Mouse (Mus musculus) layer of hippocampus, postnatal 25 days (tissue): ENCODE results near the gene Hrh1. TPM values are rescaled to one million over a fixed set of nuclear protein-coding genes. Genes with fewer than 3 reads are reported as not detected.

Experiments
- DNase-seq, 2 experiments: peaks; one replicate each; pipeline ENCODE4 v3.0.0; 2022; ENCODE audit warnings: mixed read lengths in 2 of 2, low spot score in 1 of 2; ENCODE audit errors: extremely low spot score in 1 of 2
- total RNA-seq, 2 experiments: library from RNA; stranded (reverse); gene quantifications; 2 replicates each; pipeline ENCODE4 v1.2.3; 2021

The Hrh1 gene
- total RNA-seq: 1 to 10 TPM; 4.5 to 5.1 TPM

DNA sequence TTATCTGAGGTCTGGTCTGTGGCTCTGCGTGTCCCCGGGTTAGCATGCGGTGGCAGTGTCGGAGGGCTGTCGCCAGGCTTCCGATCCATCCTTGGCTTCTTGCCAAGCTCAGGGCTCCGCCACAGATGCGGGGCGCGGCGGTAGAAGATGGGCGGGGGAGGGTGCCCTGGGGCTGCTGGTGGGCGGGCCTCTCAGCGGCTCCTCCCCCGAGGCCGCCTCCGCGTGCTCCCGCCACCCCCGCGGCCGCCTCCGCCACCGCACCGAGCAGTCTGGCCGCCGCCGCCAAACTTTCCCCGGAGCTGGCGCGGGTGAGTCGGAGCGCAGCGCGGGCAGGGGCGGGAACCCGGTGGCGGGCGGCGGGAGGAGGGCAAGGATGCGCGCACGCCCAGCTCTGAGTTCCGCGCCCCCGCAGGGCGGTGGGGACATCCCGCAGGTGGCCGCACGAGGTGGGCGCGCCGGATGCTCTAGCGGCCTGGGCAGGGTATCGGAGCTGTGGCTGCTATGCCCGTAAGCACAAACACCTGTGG is at the start of gene Hrh1:
Gene Hrh1, plus strand, starts transcription at position 246 of the 527 bp plus-strand sequence.
- no peak for DNase-seq

DNA sequence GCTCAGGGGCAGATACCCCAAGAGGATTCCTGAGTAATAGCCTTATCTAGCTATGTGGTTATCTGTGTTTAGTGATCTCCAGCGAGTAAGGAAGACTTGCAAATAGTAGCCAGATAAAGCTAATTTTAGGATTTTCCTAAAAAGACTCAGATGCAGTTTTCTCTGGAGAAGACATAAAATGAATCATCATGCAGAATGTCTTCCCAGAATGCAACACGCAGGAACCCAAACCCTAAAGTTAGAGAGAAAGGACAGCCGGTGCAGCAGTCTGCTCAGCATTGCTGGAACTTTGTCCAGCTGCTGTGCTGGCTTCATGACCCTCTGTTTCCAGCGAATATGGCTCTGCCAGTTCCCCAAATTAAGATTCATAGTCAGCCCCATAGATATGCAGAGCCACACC is 43.1 kb upstream of the Hrh1 start:
- no peak for DNase-seq

DNA sequence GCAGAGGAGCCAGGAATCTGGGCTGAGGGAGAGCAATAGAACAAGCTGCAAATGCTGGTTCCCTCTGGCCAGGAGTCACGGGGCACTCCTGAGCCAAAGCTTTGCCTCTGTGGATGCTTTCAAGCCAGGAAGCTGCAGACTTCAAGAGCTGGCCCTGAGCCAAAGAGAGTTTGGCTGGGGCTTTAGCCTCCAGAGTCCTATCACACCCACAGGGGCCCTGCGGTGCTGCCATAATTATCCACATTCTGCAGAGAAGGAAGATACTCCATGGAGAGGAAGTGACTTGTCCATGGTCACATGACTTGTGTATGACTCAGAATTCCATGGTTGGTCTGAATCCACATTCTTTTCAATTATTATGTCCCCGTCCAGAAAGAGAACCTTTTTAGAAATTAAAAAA is 39.6 kb upstream of the Hrh1 start:
- no peak for DNase-seq

DNA sequence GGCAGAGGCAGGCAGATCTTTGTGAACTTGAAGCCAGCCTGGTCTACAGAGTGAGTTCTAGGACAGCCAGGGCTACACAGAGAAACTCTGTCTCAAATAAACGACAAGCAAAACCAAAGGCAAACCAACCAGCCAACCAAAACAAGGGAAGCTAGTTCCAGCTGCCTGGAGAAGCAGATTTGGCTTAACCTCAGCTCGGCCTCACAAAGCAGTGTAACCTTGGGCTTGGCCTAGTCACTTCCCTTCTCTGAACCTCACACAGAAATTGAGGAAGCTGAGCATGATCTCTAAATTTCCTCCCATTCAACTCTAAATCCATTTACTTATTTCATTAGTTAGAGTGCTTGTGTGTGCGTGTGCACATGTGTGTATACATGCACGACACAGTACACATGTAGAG is 35.4 kb upstream of the Hrh1 start:
- no peak for DNase-seq

DNA sequence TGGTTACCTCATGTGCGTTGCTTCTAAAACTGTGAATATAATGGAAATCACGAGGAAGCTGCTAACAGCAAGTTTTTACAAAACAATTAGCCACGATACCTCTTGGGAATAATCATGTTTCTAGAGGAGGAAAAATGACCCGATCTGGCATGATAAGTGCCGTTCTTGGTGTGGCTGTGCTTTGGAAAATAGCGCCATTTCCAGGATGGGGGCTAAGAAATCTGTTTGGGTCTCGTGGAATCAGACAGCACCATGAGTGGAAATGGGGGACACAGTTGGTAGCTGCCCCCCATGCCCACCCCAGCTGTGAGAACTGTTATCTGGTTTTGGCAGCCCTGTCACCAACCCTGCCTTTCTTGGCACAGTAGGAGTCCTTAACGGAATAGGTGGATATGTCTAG is 34.0 kb upstream of the Hrh1 start:
- DNase-seq: no peak

DNA sequence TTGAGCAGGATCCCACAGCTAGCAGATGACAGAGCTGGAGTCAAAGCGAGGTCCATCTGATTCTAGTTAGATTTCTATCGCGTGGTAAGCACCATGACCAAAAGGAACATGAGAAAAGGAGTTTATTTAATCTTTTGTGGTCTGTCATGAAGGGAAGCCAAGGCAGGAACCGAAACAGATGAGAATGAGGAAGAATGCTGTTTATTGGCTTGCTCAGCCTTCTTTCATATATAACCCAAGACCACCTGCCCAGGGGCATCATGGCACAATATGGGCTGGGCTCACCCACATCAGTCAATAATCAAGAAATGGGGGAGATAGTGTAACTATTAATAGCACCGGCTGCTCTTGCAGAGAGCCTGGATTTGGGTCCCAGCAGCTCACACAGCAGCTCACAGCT is 33.0 kb upstream of the Hrh1 start:
- DNase-seq: no peak

DNA sequence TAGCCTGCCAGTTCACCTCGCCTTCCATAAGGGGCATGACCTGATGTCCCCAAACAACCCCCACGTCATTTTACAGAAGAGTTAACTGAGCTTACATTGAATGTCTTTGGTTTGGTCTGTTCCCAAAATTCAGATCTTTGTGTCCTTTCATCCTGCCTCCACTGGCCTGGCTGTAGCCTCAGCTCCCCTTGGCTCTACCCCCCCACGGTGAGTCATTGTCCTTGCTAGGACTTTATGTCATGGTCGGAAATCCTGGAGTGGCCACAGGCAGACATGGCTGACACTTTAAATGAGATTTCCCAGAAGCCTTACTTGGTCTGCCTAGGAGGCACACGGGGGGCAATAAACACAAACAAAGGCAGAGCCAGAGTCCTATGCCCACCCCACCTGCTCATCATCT is 31.5 kb upstream of the Hrh1 start:
- DNase-seq: no peak

DNA sequence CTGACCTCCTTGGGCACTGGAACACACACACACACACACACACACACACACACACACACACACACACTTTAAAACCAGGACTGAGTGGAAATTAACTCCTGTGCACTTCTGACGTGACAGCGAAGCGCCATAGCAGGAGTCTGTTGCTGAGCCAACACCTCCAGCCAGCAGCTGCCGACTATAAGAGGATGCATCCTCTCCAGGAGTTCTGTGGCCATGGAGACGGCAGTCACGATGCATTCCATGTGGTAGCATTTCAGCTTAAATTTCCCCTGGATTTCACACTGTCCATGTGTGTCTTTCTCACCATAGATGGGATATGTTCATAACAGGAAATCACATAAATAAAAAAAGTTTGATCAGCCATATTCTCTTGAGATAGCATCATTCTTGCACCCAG is 30.1 kb upstream of the Hrh1 start:
- no peak for DNase-seq

DNA sequence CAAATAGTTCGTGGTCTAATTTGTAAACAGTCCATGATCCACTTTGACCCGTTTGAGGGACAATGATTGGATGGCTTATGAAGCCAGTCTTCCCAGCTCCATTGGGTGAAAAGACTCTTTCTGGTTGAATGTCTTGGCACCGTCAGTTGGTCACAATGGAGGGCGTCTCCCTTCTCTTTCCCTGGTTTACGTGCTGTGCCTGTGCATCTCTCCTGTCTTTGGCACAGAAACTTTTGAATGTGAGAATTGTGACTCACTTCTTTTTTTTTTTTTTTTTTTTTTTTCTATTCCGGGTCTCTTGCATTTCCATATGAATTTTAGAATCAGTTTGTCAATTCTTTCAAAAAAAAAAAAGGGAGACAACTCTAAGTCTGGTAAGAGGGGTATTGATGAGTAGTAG is 29.5 kb upstream of the Hrh1 start:
- DNase-seq: no peak

DNA sequence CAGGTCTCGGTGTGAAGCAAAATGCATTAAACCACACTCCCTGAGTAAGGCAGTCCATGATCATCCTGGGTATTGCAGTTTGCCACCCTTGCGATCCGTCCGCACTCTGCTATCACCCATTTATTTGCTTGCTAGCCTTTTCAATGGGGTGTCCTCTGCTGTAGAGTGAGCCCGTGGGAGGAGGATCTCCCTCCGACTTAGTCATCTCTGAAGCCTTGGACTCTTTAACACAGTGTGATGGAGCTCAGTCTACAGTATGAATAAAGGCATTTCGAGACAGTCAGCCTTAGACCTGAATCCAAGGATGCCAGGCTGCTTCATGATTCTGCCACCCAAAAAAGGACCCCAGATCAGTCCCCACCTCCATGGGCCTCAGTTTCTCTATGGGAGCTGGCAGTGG is 25.0 kb upstream of the Hrh1 start:
- DNase-seq: no peak

DNA sequence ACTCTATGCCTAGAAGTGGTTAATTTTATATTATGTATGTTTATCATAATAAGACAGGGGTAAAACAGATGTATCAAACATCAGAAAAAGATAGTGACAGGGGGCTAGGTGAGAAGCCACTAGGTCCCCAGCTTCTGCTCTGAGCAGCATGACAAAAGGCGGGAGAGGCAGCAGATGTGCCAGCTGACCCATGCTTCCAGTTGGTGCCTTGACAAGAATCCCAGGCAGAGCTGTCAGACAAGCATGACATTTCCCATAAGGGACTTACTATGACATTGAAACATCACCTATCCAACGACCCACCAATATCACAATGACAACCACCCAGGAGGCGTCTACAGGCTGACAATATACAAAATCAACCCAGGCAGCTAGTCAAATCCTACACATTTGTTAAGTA is 16.9 kb upstream of the Hrh1 start:
- no peak for DNase-seq

DNA sequence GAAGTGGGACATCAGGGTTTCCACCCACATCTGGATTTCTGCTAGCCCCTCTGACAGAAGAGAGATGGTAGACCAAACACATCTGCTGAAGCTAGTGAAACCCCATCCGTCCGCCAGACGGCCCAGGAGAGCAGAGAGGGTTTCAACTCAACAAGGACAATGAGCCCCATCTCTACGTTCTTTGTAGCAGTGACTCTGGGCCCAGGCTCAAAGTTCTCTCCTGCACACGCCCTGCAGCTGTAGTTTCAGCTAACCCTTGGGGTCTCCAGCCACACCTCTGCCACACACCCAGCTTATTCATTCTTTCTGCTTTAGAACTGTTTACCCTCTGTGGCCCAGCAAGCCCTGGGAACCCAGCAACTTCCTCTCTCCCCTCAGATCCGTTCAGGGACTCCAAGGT is 10.4 kb upstream of the Hrh1 start:
- DNase-seq: no peak

DNA sequence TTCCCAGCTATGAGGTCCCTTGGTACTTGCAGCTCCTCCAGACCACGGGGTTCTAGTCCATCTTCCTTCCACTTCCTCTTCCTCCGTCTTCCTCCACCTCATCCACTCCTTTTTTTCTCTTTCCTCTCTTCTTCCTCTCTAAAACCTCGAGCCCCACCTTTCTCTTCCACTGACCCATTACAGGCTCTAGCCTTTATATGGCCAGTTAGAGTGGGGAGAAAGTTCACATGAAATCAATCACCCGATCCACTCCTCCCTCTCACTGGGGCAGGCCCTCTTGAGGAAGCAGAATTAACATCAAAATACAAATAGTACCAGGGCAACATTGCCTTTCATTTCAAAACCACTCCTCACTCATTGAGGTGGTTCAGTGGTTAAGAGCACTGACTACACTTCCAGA is 9.9 kb upstream of the Hrh1 start:
- DNase-seq: no peak

DNA sequence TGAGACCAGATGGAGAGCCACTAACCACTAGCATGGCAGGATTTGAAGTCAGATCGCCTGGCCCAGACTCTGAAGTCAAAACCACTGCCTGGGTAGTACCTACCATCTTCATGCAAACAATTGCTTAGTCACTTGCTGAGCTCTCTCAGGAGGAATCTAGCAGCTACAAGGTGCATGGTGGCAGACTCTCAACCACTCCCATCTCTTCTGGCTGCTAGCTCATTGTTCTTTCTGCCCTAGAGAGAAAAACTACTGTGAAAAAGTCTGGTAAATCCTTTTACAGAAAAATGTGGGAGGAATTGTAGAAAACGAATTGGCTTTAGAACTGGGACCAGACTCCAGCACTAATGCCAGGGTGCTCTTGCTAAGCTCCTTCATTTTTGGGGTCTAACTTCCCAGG is 7.6 kb upstream of the Hrh1 start:
- no peak for DNase-seq

DNA sequence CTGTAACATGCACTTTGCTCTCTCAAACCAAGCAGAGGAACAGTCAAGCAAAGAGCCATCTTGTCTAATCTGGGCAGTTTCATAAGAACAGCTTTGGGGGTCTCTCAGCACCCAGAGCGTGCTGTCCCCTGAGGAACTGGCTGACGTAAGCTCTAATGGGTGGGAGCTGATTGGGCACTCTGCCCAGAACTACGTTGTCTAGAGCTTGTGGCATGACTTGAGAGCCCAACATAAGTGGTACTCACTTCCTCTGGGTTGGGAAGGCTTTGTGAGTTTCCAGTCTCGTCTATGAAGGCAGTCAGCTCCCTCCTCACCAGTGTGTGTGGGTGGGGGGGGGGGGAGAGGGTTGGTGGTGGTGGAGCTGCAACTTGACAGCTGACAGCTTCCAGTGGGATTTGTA is 2.8 kb upstream of the Hrh1 start:
- DNase-seq: no peak

DNA sequence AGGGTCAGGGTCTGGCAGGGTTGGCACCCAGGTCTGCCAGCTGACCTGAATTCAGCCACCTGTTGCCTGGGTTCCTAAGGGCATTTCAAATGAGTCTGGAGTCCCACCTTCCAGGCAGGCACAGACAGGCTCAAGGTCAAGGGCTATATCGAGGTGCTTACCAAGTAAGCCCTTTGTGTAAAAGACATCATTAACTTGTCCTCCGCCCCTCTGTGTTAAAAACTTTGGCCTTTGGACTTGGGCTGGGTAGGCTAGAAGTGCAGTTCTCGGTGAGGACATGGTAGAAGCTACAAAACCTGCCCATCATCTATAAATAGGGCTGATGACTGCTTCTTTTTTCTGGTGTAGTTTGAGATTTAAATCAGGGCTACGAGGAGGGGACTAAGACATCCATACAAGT is 1.1 kb upstream of the Hrh1 start:
- DNase-seq: no peak

DNA sequence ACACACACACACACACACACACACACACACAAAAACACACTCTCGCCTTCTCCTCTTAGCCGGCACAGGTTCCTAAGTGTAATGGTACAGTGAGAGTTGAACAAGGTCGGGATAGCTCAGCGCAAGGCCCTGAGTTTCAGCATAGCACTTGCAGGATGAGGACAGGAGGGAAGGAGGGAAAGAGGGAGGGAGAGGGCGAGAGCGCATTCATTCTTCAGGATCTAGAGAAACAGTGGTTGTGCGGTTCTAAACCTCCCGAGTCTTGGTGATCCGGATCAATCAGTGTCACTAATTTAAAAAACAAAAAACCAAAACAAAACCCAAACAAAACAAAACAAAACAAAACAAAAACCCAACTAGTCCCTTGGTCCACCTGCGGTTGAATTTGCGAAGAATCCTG is 456 bp upstream of the Hrh1 start:
- DNase-seq: no peak

DNA sequence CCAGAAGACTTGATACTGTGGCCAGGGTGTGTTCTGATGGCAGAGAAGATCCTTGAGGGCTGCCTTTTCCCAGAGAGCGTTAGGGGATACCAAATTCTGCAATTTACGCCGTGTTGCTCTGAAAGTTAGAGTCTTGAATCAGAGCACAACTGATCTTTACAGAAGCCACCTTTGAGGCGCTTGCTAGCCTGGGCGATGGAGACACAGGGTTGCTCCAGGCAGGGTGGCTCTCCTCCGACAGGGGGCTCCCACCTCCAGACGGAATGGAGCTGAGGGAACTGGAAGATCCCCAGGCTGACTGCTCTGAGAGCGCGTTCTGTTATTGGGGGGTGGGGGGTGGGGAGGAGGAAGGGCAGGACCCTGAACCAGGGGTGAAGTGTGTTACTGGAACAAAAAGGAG is 890 bp downstream of the Hrh1 start:
- peak in 1 of 2 experiments; percentile 60 for DNase-seq

DNA sequence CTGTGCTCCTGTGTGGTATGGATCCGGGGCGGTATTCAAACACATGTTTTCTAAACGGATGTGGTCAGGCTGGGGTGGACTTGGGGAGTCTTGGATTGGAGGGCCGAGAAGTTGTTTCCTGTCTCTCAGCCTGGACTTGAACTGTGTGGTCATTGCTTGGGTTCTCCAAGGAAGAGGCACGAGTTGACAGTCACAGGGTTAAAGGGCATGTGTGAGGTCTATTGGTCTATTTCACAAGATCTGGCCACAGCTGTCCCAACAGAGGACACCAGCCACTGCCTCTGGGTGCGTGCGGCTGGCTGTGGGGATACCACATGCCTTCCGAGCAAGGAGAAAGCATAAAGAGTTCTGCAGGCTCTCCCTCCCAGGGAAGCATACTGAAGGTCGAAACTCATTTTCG is 2.7 kb downstream of the Hrh1 start:
- no peak for DNase-seq

DNA sequence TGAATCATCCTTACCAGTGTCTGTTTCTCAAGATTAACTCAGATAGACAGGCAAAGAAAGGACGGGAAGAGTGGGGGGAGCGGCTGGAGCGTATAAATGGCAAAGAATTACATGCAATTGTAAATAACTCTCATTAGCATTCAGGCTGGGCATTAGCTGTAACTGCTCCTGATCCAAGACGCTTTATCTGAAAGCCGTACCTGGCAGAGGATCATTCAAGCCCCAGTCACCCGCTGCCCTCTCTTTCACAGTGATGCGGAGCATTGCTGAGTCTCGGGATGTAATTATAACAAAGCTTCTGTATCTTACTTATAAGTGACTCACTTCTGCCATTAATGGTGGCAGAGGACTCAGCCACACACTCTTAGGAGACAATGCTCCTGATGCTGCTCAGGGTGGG is 3.1 kb downstream of the Hrh1 start:
- DNase-seq: no peak

DNA sequence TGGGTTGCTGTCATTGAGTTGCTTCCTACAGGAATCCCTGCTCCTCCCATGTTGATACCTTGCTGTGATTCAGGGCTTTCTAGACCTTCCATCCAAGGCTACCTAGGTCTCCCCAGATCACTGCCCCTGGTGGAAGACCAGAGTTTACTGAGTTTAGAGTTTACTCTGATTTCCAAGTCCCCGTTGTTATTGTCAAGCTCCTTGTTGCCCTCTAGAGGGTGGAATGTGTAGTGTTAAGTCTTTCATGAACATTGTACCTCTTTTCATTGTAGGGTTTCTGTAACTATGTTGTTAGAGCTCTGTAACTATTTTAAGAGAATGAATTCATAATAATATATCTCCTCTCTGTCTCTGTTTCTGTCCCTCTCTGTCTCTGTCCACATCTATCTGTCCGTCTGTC is 4.4 kb downstream of the Hrh1 start:
- DNase-seq: no peak

DNA sequence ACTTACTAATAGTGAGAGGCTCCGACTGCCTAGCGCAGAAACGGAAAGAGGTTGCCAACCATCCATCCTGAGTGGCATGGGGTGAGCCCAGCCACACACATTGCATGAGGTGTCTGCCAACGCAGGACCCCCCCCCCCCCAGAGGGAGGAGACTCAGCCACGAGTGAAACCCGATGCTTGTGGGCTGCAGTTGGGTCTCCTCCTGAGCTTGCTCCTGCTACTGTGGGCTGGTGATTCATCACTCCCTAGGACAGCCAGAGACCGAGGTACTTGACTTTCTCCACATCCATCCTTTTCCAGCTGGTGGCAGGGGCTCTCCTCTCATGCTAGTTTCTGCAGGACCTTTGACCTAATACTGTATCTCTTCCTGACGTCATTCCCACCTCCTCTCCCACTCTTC is 5.9 kb downstream of the Hrh1 start:
- DNase-seq: no peak

DNA sequence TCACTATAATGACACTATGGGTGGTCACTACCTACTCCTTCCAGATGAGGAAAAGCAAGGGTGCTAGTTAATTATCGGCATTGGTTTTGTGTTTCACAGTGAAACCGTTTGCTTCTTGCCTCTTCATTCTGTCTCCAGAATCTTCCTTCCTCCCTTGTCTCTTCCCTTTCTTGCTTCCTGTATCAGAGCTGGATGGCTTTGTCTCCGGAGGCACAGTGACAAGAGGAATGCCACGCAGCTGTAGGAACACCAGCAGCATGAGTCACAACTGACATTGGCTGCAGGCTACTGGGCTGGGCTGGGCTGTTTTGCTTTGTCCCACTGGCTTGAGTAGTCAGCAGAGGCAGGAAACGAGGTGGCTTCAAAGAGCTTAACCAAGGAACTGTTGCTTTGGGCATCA is 6.4 kb downstream of the Hrh1 start:
- no peak for DNase-seq
